Mouse (Mus musculus): Measurements from ENCODE around the gene Plxnc1. TPM values are rescaled to one million over a fixed set of nuclear protein-coding genes. Genes with fewer than 3 reads are reported as not detected.

Plxnc1 gene
- polyA plus RNA-seq, 1 experiment from 2014 or later: 0.48 TPM

DNA sequence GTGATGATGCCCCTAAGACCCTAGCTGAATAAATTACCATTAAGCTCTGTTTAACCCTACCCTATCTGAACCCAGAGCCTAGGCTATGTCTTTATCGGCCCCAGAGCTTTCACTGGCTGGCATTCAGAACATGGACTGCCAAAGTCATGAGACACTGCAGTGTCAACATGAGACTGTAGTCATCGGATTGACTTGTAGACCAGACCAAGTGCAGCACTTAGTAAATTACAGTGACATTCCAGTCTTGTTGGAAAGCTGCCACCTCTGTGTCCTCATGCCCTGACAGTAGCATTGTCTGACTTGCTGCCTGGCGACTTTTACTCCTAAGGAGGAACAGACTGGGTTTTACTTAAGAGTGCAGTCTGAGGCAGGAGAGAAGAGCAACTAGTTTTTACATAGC, 155.4 kb downstream of the Plxnc1 start:
- DNase-seq (ENCODE audit: low spot score): no peak
- Histone ChIP-seq H3K4me3 (no peak overlapping the region), H3K4me1 (no peaks in the 10 kb centered on the region), H3K9me3 (replicated peaks) (no peaks in the 10 kb centered on the region), H3K36me3 (peaks cover 28% of the 10 kb centered on the region), H3K27me3 (ENCODE audit: low read depth, poor library complexity, severe bottlenecking) (no peaks in the 10 kb centered on the region), H3K27ac (no peak overlapping the region)
- WGBS: 86% methylated on average over 3 of the region's 3 CpGs

GRCm38 (mm10) chr10:94780618-94781262, 163.9 kb downstream of the Plxnc1 start:
- no peaks in the 10 kb centered on the region for H3K27me3 ChIP-seq (ENCODE audit: low read depth, poor library complexity, severe bottlenecking)
- H3K27ac ChIP-seq: no peak overlapping the region
- no peak overlapping the region for H3K4me3 ChIP-seq
- 90% methylated on average over 3 of the region's 3 CpGs for WGBS
- DNase-seq (ENCODE audit: low spot score): no peak
- no peaks in the 10 kb centered on the region for H3K4me1 ChIP-seq
- peaks cover 12% of the 10 kb centered on the region; the same call in 1 of the 2 replicates for H3K36me3 ChIP-seq
- no peaks in the 10 kb centered on the region for H3K9me3 ChIP-seq (replicated peaks)

- DNase-seq (ENCODE audit: low spot score): no peak
- 97% methylated on average over 4 of the region's 4 CpGs for WGBS
Observed at GRCm38 (mm10) chr10:94779319-94779718, 165.3 kb downstream of the Plxnc1 start.

GRCm38 (mm10) chr10:94777576-94777975, 167.1 kb downstream of the Plxnc1 start:
- H3K9me3 ChIP-seq (replicated peaks): no peaks in the 10 kb centered on the region
- 95% methylated on average over 3 of the region's 3 CpGs for WGBS
- H3K4me1 ChIP-seq: no peaks in the 10 kb centered on the region
- no peak overlapping the region for H3K4me3 ChIP-seq
- H3K27me3 ChIP-seq (ENCODE audit: low read depth, poor library complexity, severe bottlenecking): no peaks in the 10 kb centered on the region
- peaks cover 12% of the 10 kb centered on the region; the same call in 1 of the 2 replicates for H3K36me3 ChIP-seq
- no peak for DNase-seq (ENCODE audit: low spot score)
- H3K27ac ChIP-seq: no peak overlapping the region

More at GRCm38 (mm10) chr10:94779319-94779718, 165.3 kb downstream of the Plxnc1 start:
- Histone ChIP-seq H3K36me3 (peaks cover 12% of the 10 kb centered on the region; the same call in 1 of the 2 replicates), H3K27me3 (ENCODE audit: low read depth, poor library complexity, severe bottlenecking) (no peaks in the 10 kb centered on the region), H3K4me1 (no peaks in the 10 kb centered on the region), H3K9me3 (replicated peaks) (no peaks in the 10 kb centered on the region), H3K27ac (no peak overlapping the region), H3K4me3 (no peak overlapping the region)

GRCm38 (mm10) chr10:94771496-94771895, 173.1 kb downstream of the Plxnc1 start:
- Histone ChIP-seq H3K27ac (no peak overlapping the region), H3K4me1 (no peaks in the 10 kb centered on the region), H3K36me3 (peaks cover 5% of the 10 kb centered on the region; the same call in 1 of the 2 replicates), H3K4me3 (no peak overlapping the region), H3K9me3 (replicated peaks) (no peaks in the 10 kb centered on the region), H3K27me3 (ENCODE audit: low read depth, poor library complexity, severe bottlenecking) (no peaks in the 10 kb centered on the region)
- DNase-seq (ENCODE audit: low spot score): no peak
- 86% methylated on average over 3 of the region's 3 CpGs for WGBS

DNA sequence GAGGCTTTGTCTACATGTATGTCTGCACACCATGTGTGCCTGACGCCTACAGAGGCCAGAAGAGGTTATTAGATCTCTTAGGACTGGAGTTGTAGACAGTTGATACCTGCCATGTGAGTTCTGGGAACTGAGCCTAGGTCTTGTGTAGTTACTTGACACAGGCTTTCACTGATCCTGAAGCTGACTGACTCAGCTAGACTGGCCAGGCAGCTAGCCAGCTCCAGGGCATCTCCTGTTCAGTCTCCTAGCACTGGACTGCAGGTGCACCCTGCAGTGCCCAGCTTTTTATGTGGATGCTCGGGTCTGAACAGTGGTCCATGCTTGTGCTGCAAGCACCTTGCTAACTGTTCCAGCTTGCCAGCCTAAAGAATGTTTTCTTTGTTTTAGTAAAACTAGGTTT, 197.6 kb downstream of the Plxnc1 start:
- no peak for DNase-seq (ENCODE audit: low spot score)
- no peaks in the 10 kb centered on the region for H3K9me3 ChIP-seq (replicated peaks)
- H3K4me1 ChIP-seq: no peaks in the 10 kb centered on the region
- H3K27ac ChIP-seq: no peak overlapping the region
- H3K4me3 ChIP-seq: no peak overlapping the region
- H3K36me3 ChIP-seq: peaks cover 19% of the 10 kb centered on the region
- H3K27me3 ChIP-seq (ENCODE audit: low read depth, poor library complexity, severe bottlenecking): no peaks in the 10 kb centered on the region
- WGBS: 90% methylated on average over 2 of the region's 2 CpGs

DNA sequence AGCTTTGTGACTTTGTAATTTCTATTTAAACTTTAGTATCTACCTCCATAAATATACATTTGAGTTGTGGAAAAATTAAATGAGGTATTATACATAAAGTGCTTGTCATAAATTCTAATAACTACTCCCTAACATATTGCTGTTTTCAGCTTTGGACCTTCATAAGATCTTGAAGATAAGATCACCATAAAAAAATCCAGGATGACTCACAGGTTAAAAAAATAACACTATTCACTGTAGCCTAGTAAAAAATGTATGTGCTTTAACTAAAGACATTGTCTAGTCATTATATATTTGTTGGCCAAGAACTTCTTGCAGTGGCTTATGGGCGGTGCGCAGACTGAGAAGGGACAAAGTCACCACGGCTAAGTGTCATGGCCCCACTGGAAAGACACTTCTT, 203.2 kb downstream of the Plxnc1 start:
- Histone ChIP-seq H3K27ac (no peak overlapping the region), H3K36me3 (peaks cover 4% of the 10 kb centered on the region)
- 95% methylated on average over 3 of the region's 3 CpGs for WGBS

More for the DNA sequence above, 203.2 kb downstream of the Plxnc1 start:
- DNase-seq (ENCODE audit: low spot score): no peak
- H3K27me3 ChIP-seq (ENCODE audit: low read depth, poor library complexity, severe bottlenecking): no peaks in the 10 kb centered on the region
- no peak overlapping the region for H3K4me3 ChIP-seq
- H3K4me1 ChIP-seq: no peaks in the 10 kb centered on the region
- H3K9me3 ChIP-seq (replicated peaks): no peaks in the 10 kb centered on the region

Measured in limb, embryonic 10.5 days (tissue).